Mouse (Mus musculus) 416B (cell line): Measurements from ENCODE around the gene Gm10591.
"Not testable (repeated sequence)": the region's sequence is repeated elsewhere in the genome, so short reads cannot be mapped to it uniquely, and the experiment has no call there.

Experiments
- DNase-seq: peaks from one replicate; pipeline ENCODE4 v3.0.0; 2011; ENCODE audit warnings: low read depth

Gm10591 gene

DNA sequence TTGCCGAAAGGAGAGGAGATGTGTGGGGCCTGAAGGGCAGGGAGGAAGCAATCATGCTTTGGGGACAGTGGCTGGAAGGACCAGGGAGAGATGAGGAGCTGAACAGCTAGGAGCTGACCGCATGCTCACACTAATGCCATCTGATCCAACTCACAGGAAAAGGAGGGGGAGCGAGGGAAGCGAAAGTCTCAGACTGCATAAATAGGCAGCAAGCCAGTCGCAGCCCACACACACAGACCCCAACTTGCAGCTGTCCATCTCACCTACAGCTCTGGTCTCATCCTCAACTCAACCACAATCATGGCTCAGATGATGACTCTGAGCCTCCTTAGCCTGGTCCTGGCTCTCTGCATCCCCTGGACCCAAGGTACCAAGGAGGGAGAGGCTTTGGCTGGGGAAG is at the start of gene Gm10591:
TSS of gene Gm10591 (plus strand) at position 301 of the 400 bp plus-strand sequence.
- not testable (repeated sequence) for DNase-seq

GRCm38 (mm10) chr4:42629419-42629818 is 17.4 kb downstream of the Gm10591 start, which contains the start of gene Gm2564:
Gm2564 (plus strand) TSS chr4:42629719.
- DNase-seq, result not testable (repeated sequence)

- not testable (repeated sequence) for DNase-seq
Observed at GRCm38 (mm10) chr4:42654951-42655350, 43.0 kb downstream of the Gm10591 start, which contains the start of gene Ccl27b. Ccl27b (plus strand) TSS chr4:42655251.

- not testable (repeated sequence) for DNase-seq
Observed at GRCm38 (mm10) chr4:42661793-42662192, 49.8 kb downstream of the Gm10591 start, which contains the start of gene Il11ra2. Il11ra2 (minus strand) TSS chr4:42661893.
